Mouse (Mus musculus): ENCODE data around the gene Wscd2.

DNA sequence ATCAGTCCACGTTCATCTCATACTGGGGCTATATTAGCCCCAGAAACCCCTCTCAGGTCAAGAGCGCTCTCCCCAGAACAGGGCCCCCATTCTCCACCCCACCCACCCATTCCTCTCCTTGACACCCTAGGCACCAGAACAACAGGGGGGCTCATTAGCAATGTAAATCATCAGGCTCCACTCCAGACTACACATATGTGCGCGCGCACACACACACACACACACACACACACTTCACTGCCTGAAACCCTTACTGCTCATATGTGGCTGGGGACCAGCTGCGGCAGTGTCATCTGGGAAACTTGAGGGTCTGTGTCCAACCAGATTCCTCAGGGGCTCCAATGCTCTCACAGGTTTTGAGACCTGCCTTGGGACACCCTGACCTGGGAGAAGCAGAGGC lies 88.3 kb downstream of the Wscd2 start:
- TF ChIP-seq GATA1 (IDR thresholded peaks at IDR 0.05; ENCODE audit: low read length) = no peak
- TF ChIP-seq TAL1 (IDR thresholded peaks at IDR 0.05; ENCODE audit: low read length) = no peak
